Mouse (Mus musculus) small intestine, adult 2 months (tissue): ENCODE measurements around the gene Guf1.

Source experiments
- CTCF ChIP-seq: fragments of 200-500 bp; IDR thresholded peaks from 2 replicates; pipeline ENCODE4 v1.5.1; 2012; ENCODE audit warnings: low read depth, mild to moderate bottlenecking, control low read depth, inconsistent platforms, low read length, moderate library complexity, mixed read lengths; ENCODE audit not compliant: insufficient replicate concordance, insufficient read length; ENCODE audit errors: extremely low read depth
- POLR2A ChIP-seq: fragments of 200-500 bp; IDR thresholded peaks from 2 replicates; pipeline ENCODE4 v1.6.1; 2012; ENCODE audit warnings: low read depth, mild to moderate bottlenecking, control low read depth, inconsistent platforms, low read length, moderate library complexity

DNA sequence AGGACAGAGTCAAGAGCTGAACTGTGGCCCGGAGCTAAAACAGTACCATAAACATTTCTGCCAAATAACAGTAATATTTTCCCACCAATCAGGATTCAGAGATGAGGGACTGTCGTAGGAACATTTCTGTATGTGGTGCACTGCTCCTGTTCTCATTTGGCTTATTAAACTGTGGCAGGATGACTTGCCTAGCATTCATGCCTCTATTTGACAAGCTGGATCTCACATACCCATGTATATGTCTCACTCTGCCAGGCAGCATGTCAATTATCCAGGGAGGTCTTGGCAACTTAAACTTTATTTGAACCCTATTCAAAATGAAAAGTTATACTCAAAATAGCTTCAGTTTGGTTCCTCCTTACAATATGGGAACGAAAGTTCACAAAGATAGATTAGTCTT lies 49.7 kb upstream of the Guf1 start:
- TF ChIP-seq CTCF, result no peak
- TF ChIP-seq POLR2A, result no peak
